Mouse (Mus musculus): Measurements from ENCODE around the gene Commd2.

GRCm38 (mm10) chr3:57596566-57596965 lies 54.9 kb downstream of the Commd2 start:
- TF ChIP-seq GATA1 (IDR thresholded peaks at IDR 0.05; ENCODE audit: borderline replicate concordance, low read length) (no peak), FLI1 (IDR thresholded peaks at IDR 0.05; ENCODE audit: low read length) (no peak)

All from megakaryocyte, embryonic 14.5 days (primary cell).